Mouse (Mus musculus) adrenal gland (tissue): ENCODE measurements around the gene Catsper4.

Experiments used
- intact Hi-C: fragments of 180-260 bp; cut with DNase I; formaldehyde crosslinking; loops from one replicate; pipeline ENCODE4 v1.15.1; 2025

Gene Catsper4

DNA sequence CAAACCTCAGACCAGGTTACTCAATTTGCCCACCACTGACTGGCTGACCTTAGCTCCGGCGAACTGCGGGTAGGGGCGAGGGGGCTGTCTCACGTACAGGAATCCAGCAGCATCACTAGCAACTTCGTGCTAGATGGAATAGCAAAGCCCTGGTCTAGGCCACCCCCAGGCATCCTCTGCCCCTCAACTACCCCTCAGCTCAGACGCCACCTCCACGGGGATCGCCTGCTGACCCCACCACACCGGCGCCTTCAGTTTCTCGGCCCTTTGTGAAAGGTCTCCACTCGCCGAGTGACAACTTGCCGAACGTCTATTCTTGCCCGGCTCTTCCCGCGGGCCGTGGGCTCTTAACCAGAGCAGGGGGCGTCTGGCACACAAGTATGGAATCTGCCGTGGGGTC, 40.9 kb downstream of the Catsper4 start:
- intact Hi-C loops, result loop anchor here (2.0 kb wide), 2 partner anchors 59 to 107 kb away; partner anchors contain the start of gene Zfp593

DNA sequence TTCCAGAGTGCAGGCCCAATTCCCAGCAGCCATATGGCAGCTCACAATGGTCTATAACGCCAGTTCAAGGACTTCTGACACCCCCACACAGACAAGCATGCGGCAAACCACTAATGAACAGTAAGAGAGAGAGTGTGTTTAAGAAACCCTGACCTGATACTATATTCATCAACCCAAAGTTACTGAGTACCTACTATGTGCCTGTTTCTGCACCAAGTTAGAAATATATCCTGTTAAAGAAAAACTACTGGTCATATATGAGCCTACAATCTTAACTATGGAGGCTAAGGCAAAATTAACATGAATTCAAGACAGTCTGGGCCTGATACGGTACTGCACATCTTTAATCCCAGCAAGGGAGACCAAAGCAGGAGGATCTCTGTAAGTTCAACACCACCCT, 41.6 kb downstream of the Catsper4 start:
- intact Hi-C loops, result no loop called here

DNA sequence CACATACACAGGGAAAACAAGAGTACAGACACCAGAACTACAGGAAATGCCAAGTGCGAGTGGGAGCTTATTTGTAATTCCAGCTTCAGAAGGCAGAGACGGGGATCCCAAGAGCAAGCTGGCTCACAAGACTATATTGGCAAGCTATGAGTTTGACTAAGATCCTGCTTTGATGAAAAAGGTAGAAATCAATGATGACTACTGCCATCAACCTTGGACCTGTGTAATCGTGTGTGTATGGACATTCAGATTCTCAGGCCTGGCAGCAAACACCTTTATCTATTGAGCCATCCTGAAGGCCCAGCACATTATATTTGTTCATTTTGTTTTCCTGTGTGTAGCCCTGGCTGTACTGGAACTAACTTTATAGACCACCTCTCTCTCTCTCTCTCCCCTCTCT, 43.5 kb downstream of the Catsper4 start:
- intact Hi-C loops, result no loop called here

DNA sequence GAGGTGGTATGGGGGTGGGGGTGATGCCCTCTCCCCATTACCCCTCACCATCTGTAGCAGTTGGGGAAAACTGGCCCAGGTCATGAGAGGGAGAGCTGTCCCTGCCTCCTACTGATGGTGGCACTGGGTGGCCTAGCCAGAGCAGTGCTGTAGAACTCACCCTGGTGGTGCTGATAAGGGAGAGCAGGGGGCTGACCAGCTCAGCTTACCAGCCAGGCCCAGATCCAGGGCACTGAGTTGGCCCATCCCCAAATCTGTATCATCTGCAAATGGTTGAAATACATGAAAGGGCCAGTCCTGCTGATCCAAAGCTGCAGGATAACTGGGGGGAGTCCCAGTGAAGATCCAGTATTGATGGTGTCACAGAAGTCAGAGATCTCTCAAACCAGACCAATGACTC, 45.4 kb downstream of the Catsper4 start:
- intact Hi-C loops, result no loop called here

DNA sequence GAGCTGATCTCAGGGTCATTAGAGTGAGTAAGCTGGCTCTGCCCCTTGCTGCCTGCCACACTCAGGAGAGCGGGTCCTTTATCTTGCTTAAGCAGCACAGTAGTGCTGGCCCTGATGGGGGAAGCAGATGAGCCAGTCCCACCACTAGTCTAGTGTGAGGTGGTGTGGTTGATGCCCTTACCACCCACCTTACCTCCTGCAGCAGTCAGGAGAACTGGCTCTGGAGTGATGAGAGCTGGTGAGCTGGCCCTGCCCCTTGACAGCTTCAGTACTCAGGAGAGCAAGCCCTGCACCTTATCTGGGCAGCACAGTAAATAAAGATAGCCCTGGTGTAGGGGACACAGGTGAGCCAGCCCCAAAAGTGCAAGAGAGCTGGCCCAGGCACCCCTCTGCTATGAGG, 46.1 kb downstream of the Catsper4 start:
- intact Hi-C loops, result no loop called here

DNA sequence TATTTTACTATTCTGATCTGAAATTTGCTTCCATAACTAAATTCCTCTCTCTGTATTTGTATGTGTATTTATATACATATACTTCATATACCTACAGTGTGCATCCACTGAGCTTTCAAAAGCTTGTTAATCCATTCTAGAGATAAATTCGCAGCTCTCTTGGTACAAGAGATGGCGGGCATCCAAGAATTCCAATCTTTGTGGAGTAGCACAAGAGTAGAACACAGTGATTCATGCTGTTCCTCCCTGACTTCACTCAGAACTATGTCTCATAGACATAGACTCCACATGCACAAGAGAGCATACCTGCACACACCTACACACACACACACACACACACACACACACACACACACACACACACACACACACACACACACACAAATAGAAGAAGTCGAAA, 54.8 kb downstream of the Catsper4 start:
- intact Hi-C loops, result no loop called here

DNA sequence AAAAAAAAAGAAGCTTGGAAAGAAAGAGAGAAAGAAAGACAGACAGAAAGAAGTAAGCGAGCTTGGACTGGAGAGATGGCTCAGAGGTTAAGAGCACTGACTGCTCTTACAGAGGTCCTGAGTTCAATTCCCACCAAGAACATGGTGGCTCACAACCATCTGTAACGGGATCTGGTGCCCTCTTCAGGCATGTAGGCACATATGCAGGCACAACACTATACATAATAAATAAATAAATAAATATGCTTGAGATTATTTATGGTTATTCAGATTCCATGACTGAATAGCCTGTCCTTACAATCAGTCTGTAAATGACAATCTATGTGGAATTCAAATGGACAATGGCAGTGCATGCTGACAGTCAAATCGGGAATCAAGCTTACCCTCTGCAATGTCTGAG, 60.3 kb downstream of the Catsper4 start:
- intact Hi-C loops, result no loop called here

DNA sequence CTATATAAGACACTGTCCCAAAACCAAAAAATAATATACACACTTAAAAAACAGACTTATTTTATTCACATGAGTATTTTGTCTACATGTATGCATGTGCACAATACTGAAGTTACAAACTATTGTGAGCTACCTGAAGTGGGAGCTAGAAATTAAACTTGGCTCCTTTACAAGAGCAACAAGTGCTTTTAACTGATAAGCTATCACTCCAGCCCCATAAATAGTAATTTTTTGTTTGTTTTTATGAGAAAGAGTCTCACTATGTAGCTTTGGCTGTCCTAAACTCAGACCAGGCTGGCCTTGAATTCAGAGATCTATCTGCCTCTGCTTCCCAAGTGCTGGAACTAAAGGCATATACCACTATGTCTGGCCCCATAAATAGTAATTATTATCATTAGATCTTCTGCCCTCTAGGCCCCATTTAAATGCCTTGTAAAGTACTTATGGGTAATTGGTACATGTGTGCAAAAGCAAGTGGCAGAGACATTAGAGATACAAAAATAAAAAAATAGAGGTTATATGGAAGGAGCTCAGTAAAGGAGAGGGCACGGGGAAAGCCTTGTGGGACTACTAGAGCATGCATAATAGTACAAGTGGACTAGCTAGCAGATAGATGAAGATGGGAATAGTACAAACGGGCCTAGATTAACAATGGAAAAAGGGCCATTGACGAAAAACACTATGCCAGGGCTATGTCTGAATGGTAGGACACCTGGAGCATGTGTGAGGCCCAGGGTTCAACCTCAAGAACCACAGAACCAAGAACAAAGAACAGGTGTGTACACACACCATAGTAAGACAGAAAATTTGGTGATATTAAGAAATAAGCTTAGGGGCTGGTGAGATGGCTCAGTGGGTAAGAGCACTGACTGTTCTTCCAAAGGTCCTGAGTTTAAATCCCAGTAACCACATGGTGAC, 61.4 kb downstream of the Catsper4 start:
- intact Hi-C loops, result no loop called here

DNA sequence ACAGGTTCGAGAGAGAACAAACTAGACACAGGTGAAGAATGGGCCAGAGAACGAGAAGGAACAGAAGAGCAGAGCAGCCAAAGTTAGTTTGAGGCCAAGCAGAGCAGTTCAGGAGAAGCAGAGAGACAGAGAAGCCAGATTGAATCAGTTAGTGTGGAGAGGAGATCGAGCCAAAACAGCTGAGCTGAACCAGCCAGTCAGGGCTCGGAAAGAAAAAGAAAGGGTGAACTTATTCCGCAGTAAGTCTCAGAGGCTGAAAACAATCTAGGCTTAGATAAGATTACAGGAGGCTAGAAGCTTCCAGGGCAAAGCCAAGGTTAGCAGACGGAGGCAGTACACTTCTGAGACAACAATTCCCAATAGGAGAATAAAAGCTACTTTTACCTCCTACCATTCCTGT, 62.2 kb downstream of the Catsper4 start:
- intact Hi-C loops, result no loop called here

DNA sequence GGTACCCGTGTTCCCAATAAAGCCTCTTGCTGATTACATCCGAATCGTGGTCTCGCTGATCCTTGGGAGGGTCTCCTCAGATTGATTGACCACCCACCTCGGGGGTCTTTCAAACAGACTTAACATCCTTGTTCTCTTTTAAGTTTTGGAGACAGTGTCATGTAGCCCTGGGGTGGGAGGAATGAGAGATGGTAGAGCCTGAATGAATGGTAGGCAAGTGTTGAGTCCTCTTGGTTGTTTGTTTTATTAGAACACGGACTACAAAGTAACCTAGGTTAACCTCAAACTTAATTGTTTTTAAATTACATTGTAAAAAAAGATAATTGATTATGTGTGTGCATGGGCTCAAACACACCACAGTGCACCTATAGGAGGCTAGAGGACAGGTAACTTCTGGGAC, 62.6 kb downstream of the Catsper4 start:
- intact Hi-C loops, result no loop called here
